In genomic region chr12:70040981-70041380, GRCm38 (mm10) we compare ENCODE assay signal across 27 mouse cellular contexts. TPM values are rescaled to one million over a fixed set of nuclear protein-coding genes. Genes with fewer than 3 reads are reported as not detected.
DNase-seq lines count a peak whose midpoint lies in the region; ATAC-seq and TF ChIP-seq lines count a peak whose summit lies in the region.
"Had no signal": no experiment of that assay in that cellular context is flagged by ENCODE, and none has a peak within 500 bp of the region (broad histone marks: within the 10 kb centered on the region; RNA-seq: fewer than 3 reads in every experiment).

No protein-coding gene starts in this region.

- H3K36me3 ChIP-seq in forebrain, embryonic 15.5 days: peaks cover 58% of the 10 kb centered on the region
- H3K36me3 ChIP-seq in forebrain, embryonic 12.5 days (replicated peaks): peaks cover 46% of the 10 kb centered on the region
- peaks cover 60% of the 10 kb centered on the region for H3K36me3 ChIP-seq in forebrain, postnatal 0 days (ENCODE audit: insufficient read depth)
- peaks cover 59% of the 10 kb centered on the region for H3K36me3 ChIP-seq in forebrain, embryonic 13.5 days (ENCODE audit: poor library complexity, severe bottlenecking)
- peaks cover 48% of the 10 kb centered on the region for H3K36me3 ChIP-seq in heart, embryonic 10.5 days

- 54% methylated on average over 6 of the region's 6 CpGs for WGBS in forebrain, embryonic 15.5 days
- 72% methylated on average over 6 of the region's 6 CpGs for WGBS in forebrain, embryonic 12.5 days
- WGBS in forebrain, postnatal 0 days: 56% methylated on average over 6 of the region's 6 CpGs
- WGBS in forebrain, embryonic 13.5 days: 68% methylated on average over 6 of the region's 6 CpGs
- WGBS in heart, embryonic 10.5 days: 80% methylated on average over 6 of the region's 6 CpGs

- no peak overlapping the region for H3K4me2 ChIP-seq in forebrain, embryonic 15.5 days (replicated peaks)
- H3K4me2 ChIP-seq in forebrain, embryonic 12.5 days: no peak overlapping the region
- no peak overlapping the region for H3K4me2 ChIP-seq in forebrain, postnatal 0 days (ENCODE audit: low read depth)
- H3K4me2 ChIP-seq in forebrain, embryonic 13.5 days: no peak overlapping the region
- H3K4me2 ChIP-seq: embryonic facial prominence, embryonic 13.5 days; embryonic facial prominence, embryonic 15.5 days had no signal

- no peaks in the 10 kb centered on the region for H3K9me3 ChIP-seq in forebrain, embryonic 15.5 days
- no peaks in the 10 kb centered on the region for H3K9me3 ChIP-seq in forebrain, embryonic 12.5 days
- H3K9me3 ChIP-seq in forebrain, postnatal 0 days (ENCODE audit: low read length): no peaks in the 10 kb centered on the region
- H3K9me3 ChIP-seq in forebrain, embryonic 13.5 days (replicated peaks): no peaks in the 10 kb centered on the region
- no peaks in the 10 kb centered on the region for H3K9me3 ChIP-seq in heart, embryonic 10.5 days
- H3K9me3 ChIP-seq: embryonic facial prominence, embryonic 13.5 days; embryonic facial prominence, embryonic 15.5 days; forebrain, embryonic 10.5 days; G1E had no signal

- no peak for TF ChIP-seq CTCF in forebrain, postnatal 0 days (IDR thresholded peaks at IDR 0.05; ENCODE audit: low read depth)

- no peak overlapping the region for H3K9ac ChIP-seq in forebrain, embryonic 15.5 days (replicated peaks)
- H3K9ac ChIP-seq in forebrain, embryonic 12.5 days: no peak overlapping the region
- no peak overlapping the region for H3K9ac ChIP-seq in forebrain, postnatal 0 days
- no peak overlapping the region for H3K9ac ChIP-seq in forebrain, embryonic 13.5 days
- H3K9ac ChIP-seq: embryonic facial prominence, embryonic 13.5 days; embryonic facial prominence, embryonic 15.5 days had no signal

- no peaks in the 10 kb centered on the region for H3K27me3 ChIP-seq in forebrain, embryonic 15.5 days
- H3K27me3 ChIP-seq in forebrain, embryonic 12.5 days: no peaks in the 10 kb centered on the region
- H3K27me3 ChIP-seq in forebrain, postnatal 0 days (ENCODE audit: insufficient read depth, low read length): no peaks in the 10 kb centered on the region
- no peaks in the 10 kb centered on the region for H3K27me3 ChIP-seq in forebrain, embryonic 13.5 days
- H3K27me3 ChIP-seq in heart, embryonic 10.5 days (ENCODE audit: insufficient read depth, poor library complexity, severe bottlenecking): no peaks in the 10 kb centered on the region
- H3K27me3 ChIP-seq: CH12.LX; embryonic facial prominence, embryonic 13.5 days; embryonic facial prominence, embryonic 15.5 days; Patski had no signal

- H3K4me1 ChIP-seq in forebrain, embryonic 15.5 days: peaks cover 6% of the 10 kb centered on the region; the same call in 1 of the 2 replicates
- H3K4me1 ChIP-seq in forebrain, embryonic 12.5 days: no peaks in the 10 kb centered on the region
- H3K4me1 ChIP-seq in forebrain, postnatal 0 days (ENCODE audit: insufficient read depth): no peaks in the 10 kb centered on the region
- no peaks in the 10 kb centered on the region for H3K4me1 ChIP-seq in forebrain, embryonic 13.5 days
- no peaks in the 10 kb centered on the region for H3K4me1 ChIP-seq in heart, embryonic 10.5 days
- H3K4me1 ChIP-seq: embryonic facial prominence, embryonic 13.5 days; embryonic facial prominence, embryonic 15.5 days; forebrain, embryonic 10.5 days had no signal

- no peak overlapping the region for H3K4me3 ChIP-seq in forebrain, embryonic 15.5 days
- H3K4me3 ChIP-seq in forebrain, embryonic 12.5 days (replicated peaks): no peak overlapping the region
- H3K4me3 ChIP-seq in forebrain, postnatal 0 days (ENCODE audit: low read depth, low read length): no peak overlapping the region
- H3K4me3 ChIP-seq in forebrain, embryonic 13.5 days: no peak overlapping the region
- no peak overlapping the region for H3K4me3 ChIP-seq in heart, embryonic 10.5 days
- H3K4me3 ChIP-seq: embryonic facial prominence, embryonic 13.5 days; embryonic facial prominence, embryonic 15.5 days; erythroblast, embryonic 14.5 days; forebrain, embryonic 10.5 days had no signal

- ATAC-seq in forebrain, embryonic 15.5 days (replicated peaks): no peak
- ATAC-seq in forebrain, embryonic 12.5 days (ENCODE audit: low FRiP score): no peak
- peak; percentile 60 for ATAC-seq in forebrain, postnatal 0 days
- no peak for ATAC-seq in forebrain, embryonic 13.5 days
- ATAC-seq: activated CD4-positive, CD25-positive, alpha-beta regulatory T cell, adult 4 months; CD4-positive, CD25-positive, alpha-beta regulatory T cell, adult 4 months; Patski had no signal

- peak; percentile 57 for DNase-seq in forebrain, postnatal 0 days
- peak; percentile 80 for DNase-seq in heart, adult 11 months
- DNase-seq in heart, embryonic 10.5 days (ENCODE audit: low spot score): no peak
- DNase-seq in skeletal muscle tissue, adult 2 months (ENCODE audit: low read depth, low spot score): peak; percentile 29
- DNase-seq in kidney, postnatal 36 days: no peak
- DNase-seq: adrenal gland, adult 8-10 months; adrenal gland, postnatal 14 days; adrenal gland, postnatal 36 days; B cell, adult 2 months; cerebellum, adult 11-12 months; cerebellum, adult 2 months; cerebellum, adult 9-11 months; cerebellum, postnatal 14 days; cerebellum, postnatal 36 days; embryo, embryonic 11 days had no signal

- H3K27ac ChIP-seq in forebrain, embryonic 15.5 days (replicated peaks): peak overlapping the region; percentile 36; the same call in 1 of the 2 replicates
- no peak overlapping the region for H3K27ac ChIP-seq in forebrain, embryonic 12.5 days
- H3K27ac ChIP-seq in forebrain, postnatal 0 days (ENCODE audit: low read depth, low read length): no peak overlapping the region
- no peak overlapping the region for H3K27ac ChIP-seq in forebrain, embryonic 13.5 days
- no peak overlapping the region for H3K27ac ChIP-seq in heart, embryonic 10.5 days
- H3K27ac ChIP-seq: embryonic facial prominence, embryonic 13.5 days; embryonic facial prominence, embryonic 15.5 days; forebrain, embryonic 10.5 days had no signal

RNA-seq across cellular contexts. Expression of gene Sav1, which starts 54.2 kb away (rescaled TPM):
- polyA plus RNA-seq in forebrain, embryonic 15.5 days (2015; fragmentation: Nextera tagmentation; extraction: Ambion mirVana): 4.1 TPM in 2 replicates
- polyA plus RNA-seq in forebrain, embryonic 12.5 days (2016; fragmentation: Nextera tagmentation; extraction: Ambion mirVana): 6.3 and 8.0 TPM in 2 replicates
- total RNA-seq in forebrain, postnatal 0 days (2014; rRNA removed): 19.9 and 21.7 TPM in 2 replicates
- polyA plus RNA-seq in forebrain, postnatal 0 days (2015; fragmentation: Nextera tagmentation; extraction: Ambion mirVana): 2.4 and 2.5 TPM in 2 replicates
- 1.1 and 1.5 TPM in 2 replicates for polyA plus RNA-seq in forebrain, embryonic 13.5 days (2015; fragmentation: Nextera tagmentation; extraction: Ambion mirVana)
- 3.9 and 6.8 TPM in 2 replicates for polyA plus RNA-seq in heart, embryonic 10.5 days (2016; fragmentation: Nextera tagmentation; extraction: Ambion mirVana)

Comparison
In these comparisons a context has a peak if more than half of its experiments do, and no peak if none do; other contexts are left out.
1. DNase-seq: peak in forebrain, postnatal 0 days (single experiment), heart, adult 11 months (single experiment) and skeletal muscle tissue, adult 2 months (single experiment); none in heart, embryonic 10.5 days (single experiment) and kidney, postnatal 36 days (0 of 2).